Mouse (Mus musculus) neural tube, embryonic 13.5 days (tissue): Measurements from ENCODE around the gene Snx14. TPM values are rescaled to one million over a fixed set of nuclear protein-coding genes. Genes with fewer than 3 reads are reported as not detected.
A peak's percentile ranks its signal among the peaks of the same experiment; 100 is the strongest.
"Not testable (repeated sequence)": the region's sequence is repeated elsewhere in the genome, so short reads cannot be mapped to it uniquely, and the experiment has no call there.

Experiments
- ATAC-seq: fragments of 200-750 bp; cut with Nextera tagmentation; 2 replicates; pipeline ENCODE4 v1.8.0; 2017; ENCODE audit warnings: low read depth, mild to moderate bottlenecking, moderate TSS enrichment, moderate library complexity
- H3K27ac ChIP-seq: fragments of 300-500 bp; sonication (generic); replicated peaks from 2 replicates; pipeline ENCODE4 v1.5.1; 2015; ENCODE audit warnings: moderate library complexity, mild to moderate bottlenecking, inconsistent platforms
- H3K27me3 ChIP-seq: fragments of 300-500 bp; sonication (generic); 2 replicates; pipeline ENCODE4 v1.6.1; 2015; ENCODE audit warnings: mild to moderate bottlenecking, inconsistent platforms
- H3K36me3 ChIP-seq: fragments of 300-500 bp; sonication (generic); 2 replicates; pipeline ENCODE4 v1.6.1; 2015; ENCODE audit warnings: mild to moderate bottlenecking, inconsistent platforms
- H3K4me1 ChIP-seq: fragments of 300-500 bp; sonication (generic); replicated peaks from 2 replicates; pipeline ENCODE4 v1.6.1; 2015; ENCODE audit warnings: inconsistent platforms
- H3K4me2 ChIP-seq: fragments of 300-500 bp; sonication (generic); 2 replicates; pipeline ENCODE4 v1.6.1; 2015; ENCODE audit warnings: inconsistent platforms, mild to moderate bottlenecking, moderate library complexity
- H3K4me3 ChIP-seq: fragments of 300-500 bp; sonication (generic); 2 replicates; pipeline ENCODE4 v1.5.1; 2015; ENCODE audit warnings: mild to moderate bottlenecking, inconsistent platforms
- H3K9ac ChIP-seq: fragments of 300-500 bp; sonication (generic); 2 replicates; pipeline ENCODE4 v1.6.1; 2015; ENCODE audit warnings: moderate library complexity, mild to moderate bottlenecking, inconsistent platforms
- H3K9me3 ChIP-seq: fragments of 300-500 bp; sonication (generic); 2 replicates; pipeline ENCODE4 v1.6.1; 2016; ENCODE audit warnings: inconsistent platforms
- WGBS: fragments of 180-500 bp; shearing (Covaris S2); methylation state at CpG from one replicate; pipeline ENCODE4 v1.1.7; 2015; 5-methylcytosine and 5-hydroxymethylcytosine counted together
- polyA plus RNA-seq: library from polyadenylated mRNA; unstranded; fragments of >200 nt; fragmentation: Nextera tagmentation; extraction: Ambion mirVana; gene quantifications from 2 replicates; pipeline ENCODE4 v1.2.1, GENCODE M21; 2015

The Snx14 gene
- polyA plus RNA-seq, result 26.6 and 28.1 TPM in 2 replicates

DNA sequence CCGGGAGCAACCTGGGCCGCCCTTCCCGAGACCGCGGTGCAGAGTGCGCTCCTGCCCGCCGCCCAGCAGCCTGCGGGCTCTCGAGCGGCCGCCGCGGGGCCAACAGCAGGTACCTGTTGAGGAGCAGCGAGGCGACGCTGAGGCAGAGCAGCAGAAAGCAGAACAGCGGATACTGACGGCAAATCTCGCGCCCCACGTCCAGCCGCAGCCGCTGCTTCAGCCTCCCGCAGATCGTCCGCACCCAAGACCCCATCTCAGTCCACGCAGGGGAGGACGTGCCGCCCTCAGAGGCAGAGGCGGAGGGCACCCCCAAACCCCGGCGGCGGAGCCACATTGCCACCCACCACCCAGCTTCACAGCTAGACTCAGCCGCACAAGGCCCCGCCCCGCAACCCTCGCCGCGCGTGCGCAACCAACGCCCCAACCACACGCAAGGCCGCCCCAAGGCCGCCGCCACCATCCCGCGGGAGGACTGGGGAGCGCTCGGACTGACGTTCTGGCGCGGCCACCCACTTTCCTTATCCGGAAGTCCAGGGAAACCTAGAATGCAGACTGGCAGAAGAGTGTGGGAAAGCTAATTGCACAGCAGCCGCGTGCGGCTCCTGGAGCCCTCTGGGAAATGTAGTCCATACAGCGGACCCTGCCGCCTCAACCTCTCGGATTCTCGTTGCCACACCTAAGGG lies at the start of gene Snx14:
Gene Snx14, minus strand, starts transcription at position 404 of the 683 bp plus-strand sequence.
- H3K9me3 ChIP-seq, result no peaks in the 10 kb centered on the region
- ATAC-seq, result peak; percentile 98
- peak within 1 kb of the TSS; percentile 76 for H3K4me3 ChIP-seq
- H3K9ac ChIP-seq, result peak within 1 kb of the TSS; percentile 83
- H3K4me1 ChIP-seq, result peaks cover 17% of the 10 kb centered on the region
- H3K27me3 ChIP-seq, result no peaks in the 10 kb centered on the region
- H3K36me3 ChIP-seq, result no peaks in the 10 kb centered on the region
- H3K4me2 ChIP-seq, result peak within 1 kb of the TSS; percentile 87
- WGBS, result under 1% methylated on average over 62 of the region's 62 CpGs
- peak within 1 kb of the TSS; percentile 87 for H3K27ac ChIP-seq

DNA sequence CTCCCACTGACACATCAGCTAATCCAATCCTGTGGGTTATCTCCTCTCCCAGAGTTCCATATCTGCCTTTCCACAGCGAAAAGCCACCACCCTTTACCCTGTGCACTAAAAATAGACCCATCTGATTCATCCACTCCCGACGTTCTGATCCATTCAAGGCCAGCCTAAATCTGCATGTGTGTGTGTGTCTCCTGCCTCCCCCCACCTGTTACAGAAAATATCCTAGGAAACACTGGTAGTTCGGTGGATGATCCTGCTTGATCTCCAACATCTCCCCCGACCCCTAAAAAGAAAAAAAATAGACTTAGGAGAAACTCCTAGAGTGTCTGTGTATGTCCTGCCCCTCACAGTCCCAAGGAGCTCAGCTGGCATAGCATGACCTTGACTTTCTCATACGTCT lies 45.8 kb upstream of the Snx14 start:
- Histone ChIP-seq H3K27me3 (no peaks in the 10 kb centered on the region), H3K9ac (no peak overlapping the region), H3K4me1 (peaks cover 21% of the 10 kb centered on the region), H3K36me3 (no peaks in the 10 kb centered on the region), H3K4me2 (no peak overlapping the region), H3K9me3 (no peaks in the 10 kb centered on the region), H3K27ac (peak overlapping the region; percentile 100; the same call in 1 of the 2 replicates), H3K4me3 (no peak overlapping the region)
- 66% methylated on average over 6 of the region's 6 CpGs for WGBS
- ATAC-seq, result no peak

DNA sequence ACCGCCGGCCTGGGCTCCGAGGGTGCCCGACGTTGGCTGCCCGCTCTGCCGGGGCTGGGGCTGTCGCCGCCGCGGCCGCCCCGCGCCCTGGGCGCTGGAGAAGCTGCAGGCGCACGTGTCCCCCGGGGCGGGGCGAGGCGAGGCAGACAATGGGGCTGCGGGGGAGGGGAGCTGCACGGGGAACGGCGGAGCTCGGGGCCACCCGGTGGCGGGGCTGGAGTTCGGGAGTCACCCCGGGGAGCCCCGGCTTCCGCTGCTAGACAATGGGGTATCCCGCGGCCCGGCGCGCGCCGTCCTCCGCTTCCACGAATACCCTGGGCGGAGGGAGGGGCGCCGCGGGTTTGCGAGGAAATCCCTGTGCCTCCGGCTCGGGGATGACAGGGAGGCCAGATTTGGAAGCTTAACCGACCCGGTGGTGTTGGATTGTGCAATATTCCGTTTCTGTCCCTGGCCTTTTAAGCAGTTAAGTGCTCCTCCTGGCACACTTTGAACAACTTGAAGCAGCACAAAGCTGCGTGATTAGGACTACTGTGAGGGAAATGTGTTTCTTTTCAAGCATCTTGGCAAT lies 44.2 kb upstream of the Snx14 start:
- no peaks in the 10 kb centered on the region for H3K27me3 ChIP-seq
- peaks cover 30% of the 10 kb centered on the region for H3K4me1 ChIP-seq
- H3K9me3 ChIP-seq, result no peaks in the 10 kb centered on the region
- peak overlapping the region; percentile 61 for H3K4me2 ChIP-seq
- H3K4me3 ChIP-seq, result peak overlapping the region; percentile 94
- peaks cover under 1% of the 10 kb centered on the region for H3K36me3 ChIP-seq
- no peak for ATAC-seq
- peak overlapping the region; percentile 100 for H3K27ac ChIP-seq
- 1% methylated on average over 35 of the region's 52 CpGs for WGBS
- H3K9ac ChIP-seq, result peak overlapping the region; percentile 95

DNA sequence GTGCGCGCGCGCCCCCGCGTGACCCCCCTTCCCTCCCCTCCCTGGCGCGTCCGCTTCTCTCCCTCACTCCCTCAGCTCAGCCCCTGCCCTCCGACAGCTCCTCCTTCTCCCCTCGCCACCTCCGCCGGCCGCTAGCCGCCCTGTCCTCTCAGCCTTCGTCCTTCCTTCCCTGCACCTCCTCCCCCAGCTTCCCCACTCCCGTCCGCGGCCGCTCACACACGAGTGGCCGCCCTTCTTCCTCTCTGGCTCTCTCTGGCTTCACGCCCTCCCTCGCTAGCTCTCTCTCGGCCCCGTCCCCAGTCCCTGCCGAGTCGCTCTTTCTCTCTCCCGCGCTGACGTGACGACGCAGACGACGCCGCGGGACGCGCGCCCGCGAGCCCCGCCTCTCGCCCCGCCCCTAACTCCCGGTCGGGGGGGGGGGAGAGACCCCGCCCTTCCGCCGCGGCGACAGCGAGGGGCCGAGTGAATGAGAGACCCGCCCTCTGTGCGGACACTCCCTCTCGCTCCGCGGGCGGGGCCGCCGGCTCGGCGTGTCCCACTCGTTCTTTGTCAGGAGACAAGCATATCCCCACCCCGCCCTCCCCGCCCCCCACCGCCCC lies 43.6 kb upstream of the Snx14 start, which contains the start of gene Syncrip:
Gene Syncrip, minus strand, starts transcription at position 345 of the 599 bp plus-strand sequence.
- not testable (repeated sequence) for H3K36me3 ChIP-seq

DNA sequence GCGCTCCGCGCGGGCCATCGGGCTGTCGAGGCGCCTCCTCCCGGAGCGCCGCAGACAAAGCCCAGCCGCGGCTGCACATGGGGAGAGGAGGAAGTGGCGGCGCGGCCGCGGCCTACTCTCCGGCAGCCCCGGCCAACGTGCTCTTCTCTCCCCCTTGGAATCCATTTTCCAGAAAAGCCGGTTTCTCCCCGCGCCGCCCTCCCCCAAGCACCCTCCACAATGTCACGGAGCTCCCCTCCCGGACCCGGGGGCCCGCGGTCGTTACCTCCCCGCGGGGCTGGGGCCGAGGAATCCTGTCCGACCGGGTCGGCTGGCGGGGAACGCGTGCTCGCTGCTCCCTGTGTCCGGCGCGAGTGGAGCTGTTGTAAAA lies 43.0 kb upstream of the Snx14 start:
- peak overlapping the region; percentile 89 for H3K4me2 ChIP-seq
- peaks cover 8% of the 10 kb centered on the region for H3K36me3 ChIP-seq
- no peaks in the 10 kb centered on the region for H3K27me3 ChIP-seq
- peaks cover 37% of the 10 kb centered on the region for H3K4me1 ChIP-seq
- ATAC-seq, result peak; percentile 27; the same call in 1 of the 2 replicates
- H3K4me3 ChIP-seq, result peak overlapping the region; percentile 94
- under 1% methylated on average over 36 of the region's 43 CpGs for WGBS
- peak overlapping the region; percentile 99 for H3K9ac ChIP-seq
- H3K27ac ChIP-seq, result peak overlapping the region; percentile 100
- H3K9me3 ChIP-seq, result no peaks in the 10 kb centered on the region

More for the DNA sequence above, 43.6 kb upstream of the Snx14 start, which contains the start of gene Syncrip:
- Histone ChIP-seq H3K9ac (peak within 1 kb of the TSS; percentile 99), H3K4me1 (peaks cover 36% of the 10 kb centered on the region), H3K27ac (peak within 1 kb of the TSS; percentile 100), H3K4me3 (peak within 1 kb of the TSS; percentile 94), H3K4me2 (peak within 1 kb of the TSS; percentile 89)
- not testable (repeated sequence) for H3K9me3 ChIP-seq, H3K27me3 ChIP-seq
- WGBS, result under 1% methylated on average over 58 of the region's 68 CpGs
- peak; percentile 95 for ATAC-seq

DNA sequence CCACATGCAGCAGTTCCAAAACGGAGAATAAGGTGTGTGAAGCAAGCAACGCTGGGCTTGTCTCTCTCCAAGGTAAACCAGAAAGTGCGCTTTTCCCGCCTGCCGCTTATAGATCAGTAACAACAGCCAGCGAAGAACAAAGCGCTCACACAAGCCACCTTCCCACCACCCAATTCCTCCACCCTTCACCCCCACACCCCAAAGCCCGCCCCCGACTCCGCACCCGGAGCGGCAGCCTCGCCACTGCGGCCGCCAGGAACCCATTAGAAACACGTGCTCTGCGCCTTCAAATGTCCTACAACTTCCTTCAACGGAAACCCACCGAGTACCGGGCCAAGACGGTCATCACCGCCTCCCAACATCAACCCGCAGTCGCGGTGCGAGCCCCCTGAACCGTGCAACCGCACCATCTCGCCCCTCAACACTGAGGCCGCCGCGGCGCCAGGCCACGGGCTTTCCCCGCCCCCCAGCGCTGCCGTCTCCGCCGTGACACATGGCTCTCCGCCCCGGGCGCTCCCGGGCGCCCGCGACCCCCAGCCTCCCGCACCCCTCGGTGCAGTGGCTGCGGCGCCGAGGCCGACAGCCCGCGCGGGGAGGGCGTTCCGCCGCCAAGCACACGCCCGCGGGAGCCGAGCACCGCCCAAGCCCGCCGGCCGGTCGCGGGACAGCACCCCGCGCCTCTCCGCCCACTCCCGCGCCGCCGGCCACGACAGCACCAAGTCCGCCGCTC lies 42.5 kb upstream of the Snx14 start:
- WGBS, result under 1% methylated on average over 70 of the region's 78 CpGs
- H3K4me2 ChIP-seq, result peak overlapping the region; percentile 89
- H3K9me3 ChIP-seq, result no peaks in the 10 kb centered on the region
- peak; percentile 0 for ATAC-seq
- peak overlapping the region; percentile 100 for H3K27ac ChIP-seq
- no peaks in the 10 kb centered on the region for H3K27me3 ChIP-seq
- peaks cover 13% of the 10 kb centered on the region for H3K36me3 ChIP-seq
- H3K4me3 ChIP-seq, result peak overlapping the region; percentile 94
- H3K9ac ChIP-seq, result peak overlapping the region; percentile 99
- H3K4me1 ChIP-seq, result peaks cover 37% of the 10 kb centered on the region

DNA sequence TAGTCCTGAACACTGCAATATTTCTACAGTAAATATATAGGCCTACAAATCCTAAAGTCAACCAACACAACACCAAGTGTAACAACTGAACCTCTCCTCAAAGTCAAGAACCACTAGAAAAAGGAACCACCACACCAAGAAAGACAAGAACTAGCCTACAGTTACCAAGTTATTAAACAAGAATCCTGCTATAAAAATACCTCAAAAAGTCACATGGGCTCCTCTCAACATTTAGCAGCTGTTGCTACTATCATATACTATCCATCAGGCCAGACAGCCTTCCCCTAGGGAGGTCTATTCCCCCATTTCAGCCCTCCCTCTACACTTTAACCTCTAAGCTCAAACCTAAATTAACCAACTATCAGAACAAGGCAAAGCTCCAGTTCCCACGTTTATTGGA lies 41.4 kb upstream of the Snx14 start:
- H3K4me1 ChIP-seq, result peaks cover 37% of the 10 kb centered on the region
- H3K27me3 ChIP-seq, result no peaks in the 10 kb centered on the region
- ATAC-seq, result no peak
- 17% methylated on average over 1 of the region's 1 CpGs for WGBS
- peaks cover 23% of the 10 kb centered on the region for H3K36me3 ChIP-seq
- H3K4me3 ChIP-seq, result peak overlapping the region; percentile 94
- no peak overlapping the region for H3K27ac ChIP-seq
- H3K9ac ChIP-seq, result peak overlapping the region; percentile 99
- H3K4me2 ChIP-seq, result peak overlapping the region; percentile 89
- no peaks in the 10 kb centered on the region for H3K9me3 ChIP-seq

DNA sequence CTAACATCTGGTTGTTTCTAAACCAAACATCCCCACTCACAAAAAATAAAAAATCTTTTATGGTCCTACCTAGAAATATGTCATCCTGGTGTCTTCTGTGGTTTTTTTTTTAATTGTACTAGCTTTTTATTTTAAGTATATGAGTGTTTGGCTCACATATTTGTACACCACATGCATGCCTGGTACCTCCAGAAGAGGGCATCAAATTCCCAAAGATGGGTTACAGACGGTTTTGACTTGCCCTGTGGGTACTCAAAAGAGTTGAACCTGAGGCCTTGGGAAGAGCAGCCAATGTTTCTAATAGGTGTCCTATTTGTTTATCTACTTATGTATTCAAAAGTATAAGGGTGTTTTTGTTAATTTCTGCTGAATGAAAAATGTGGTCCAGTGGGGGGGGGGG lies 37.4 kb upstream of the Snx14 start:
- 40% methylated on average over 1 of the region's 1 CpGs for WGBS
- Histone ChIP-seq H3K27me3 (no peaks in the 10 kb centered on the region), H3K4me1 (peaks cover 28% of the 10 kb centered on the region), H3K9me3 (no peaks in the 10 kb centered on the region), H3K4me2 (no peak overlapping the region), H3K27ac (no peak overlapping the region), H3K4me3 (no peak overlapping the region), H3K9ac (no peak overlapping the region), H3K36me3 (peaks cover 53% of the 10 kb centered on the region)
- ATAC-seq, result no peak

DNA sequence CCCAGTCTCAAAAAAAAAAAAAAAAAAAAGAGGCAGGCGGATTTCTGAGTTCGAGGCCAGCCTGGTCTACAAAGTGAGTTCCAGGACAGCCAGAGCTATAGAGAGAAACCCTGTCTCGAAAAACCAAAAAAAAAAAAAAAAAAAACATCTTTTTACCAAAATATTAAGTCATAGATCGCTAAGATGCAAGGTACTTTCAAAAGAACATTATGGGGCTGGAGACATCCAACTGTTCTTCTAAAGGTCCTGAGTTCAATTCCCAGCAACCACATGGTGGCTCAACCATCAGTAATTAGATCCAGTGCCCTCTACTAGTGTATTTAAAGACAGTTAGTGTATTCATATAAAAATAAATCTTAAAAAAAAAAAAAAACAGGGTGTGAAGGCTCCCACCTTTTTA lies 22.3 kb upstream of the Snx14 start:
- 85% methylated on average over 2 of the region's 4 CpGs for WGBS
- not testable (repeated sequence) for H3K4me1 ChIP-seq, H3K27me3 ChIP-seq, H3K9ac ChIP-seq, H3K27ac ChIP-seq, H3K9me3 ChIP-seq, ATAC-seq, H3K4me3 ChIP-seq, H3K4me2 ChIP-seq
- peaks cover 60% of the 10 kb centered on the region for H3K36me3 ChIP-seq

DNA sequence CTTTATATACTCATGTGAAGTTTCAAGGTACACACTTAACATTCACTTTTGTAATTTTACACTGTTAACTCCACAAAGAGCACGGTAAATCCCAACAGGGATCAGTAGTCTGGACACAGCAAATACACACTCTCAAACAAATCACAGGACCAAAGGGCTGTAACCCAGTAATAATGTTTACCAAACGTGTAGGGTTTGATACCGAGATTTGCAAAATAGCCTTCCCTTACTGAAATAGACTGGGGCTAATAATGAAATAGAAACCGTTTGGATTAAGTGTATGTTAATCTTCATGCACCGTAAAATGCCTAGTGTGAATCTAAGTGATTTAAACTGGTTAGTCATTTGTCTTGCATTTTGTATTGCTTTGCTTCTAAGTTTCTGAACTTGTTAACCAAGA lies 1.2 kb upstream of the Snx14 start:
- Histone ChIP-seq H3K4me2 (peak overlapping the region; percentile 87), H3K4me3 (no peak overlapping the region), H3K4me1 (peaks cover 17% of the 10 kb centered on the region), H3K27me3 (no peaks in the 10 kb centered on the region), H3K9me3 (no peaks in the 10 kb centered on the region), H3K36me3 (0 out of 2 replicates have a peak, but pooled peaks cover 4% of the 10 kb centered on the region), H3K9ac (no peak overlapping the region), H3K27ac (no peak overlapping the region)
- WGBS, result 30% methylated on average over 5 of the region's 5 CpGs
- no peak for ATAC-seq

DNA sequence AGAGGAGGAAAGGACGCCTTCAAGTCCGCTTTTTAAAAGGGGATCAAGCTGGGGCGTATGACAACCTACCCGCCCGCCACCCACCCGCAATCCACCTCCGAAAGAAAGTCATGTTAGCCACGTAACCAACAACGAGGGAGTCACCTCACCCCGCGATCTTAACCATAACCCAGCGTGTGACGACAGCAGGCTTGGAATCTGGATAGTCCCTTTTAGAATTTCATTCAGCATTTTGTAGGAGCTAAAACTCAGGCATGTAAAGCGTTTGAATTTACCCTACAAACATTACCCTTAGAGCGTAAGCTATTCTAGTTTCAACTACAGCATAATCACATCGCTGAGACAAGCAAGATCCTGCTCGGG lies 461 bp upstream of the Snx14 start:
- Histone ChIP-seq H3K36me3 (no peaks in the 10 kb centered on the region), H3K27me3 (no peaks in the 10 kb centered on the region), H3K4me1 (peaks cover 17% of the 10 kb centered on the region), H3K9ac (peak overlapping the region; percentile 83), H3K4me3 (peak overlapping the region; percentile 76), H3K4me2 (peak overlapping the region; percentile 87), H3K9me3 (no peaks in the 10 kb centered on the region), H3K27ac (peak overlapping the region; percentile 87)
- no peak; the same call in 1 of the 2 replicates for ATAC-seq
- 2% methylated on average over 17 of the region's 17 CpGs for WGBS

DNA sequence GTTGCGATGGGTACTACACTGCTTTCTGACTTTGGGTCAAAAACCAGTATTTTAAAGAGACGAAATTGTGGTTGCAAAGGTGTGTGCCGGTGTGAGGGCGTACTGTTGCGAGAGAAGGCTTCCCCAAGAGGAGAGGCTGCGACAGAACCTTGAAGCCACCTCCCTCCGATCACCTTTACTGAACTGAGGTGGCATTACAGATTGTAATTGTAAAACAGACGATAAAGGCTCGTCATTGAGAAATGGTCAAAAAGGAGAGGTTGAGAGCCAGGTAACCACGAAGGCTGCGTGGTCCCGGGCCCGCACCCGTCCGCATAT lies 562 bp downstream of the Snx14 start:
- H3K4me3 ChIP-seq, result peak overlapping the region; percentile 76

More for the DNA sequence above, 562 bp downstream of the Snx14 start:
- 2% methylated on average over 15 of the region's 15 CpGs for WGBS
- Histone ChIP-seq H3K27ac (peak overlapping the region; percentile 87), H3K9me3 (no peaks in the 10 kb centered on the region), H3K4me2 (peak overlapping the region; percentile 87), H3K4me1 (peaks cover 17% of the 10 kb centered on the region), H3K36me3 (no peaks in the 10 kb centered on the region), H3K27me3 (no peaks in the 10 kb centered on the region), H3K9ac (peak overlapping the region; percentile 83)
- ATAC-seq, result no peak; the same call in 1 of the 2 replicates
